Mouse (Mus musculus) liver, embryonic 14.5 days (tissue): ENCODE data around the gene Mettl5. TPM values are rescaled to one million over a fixed set of nuclear protein-coding genes. Genes with fewer than 3 reads are reported as not detected.
A peak's percentile ranks its signal among the peaks of the same experiment; 100 is the strongest.
"Not testable (repeated sequence)": the region's sequence is repeated elsewhere in the genome, so short reads cannot be mapped to it uniquely, and the experiment has no call there.

Source experiments
- ATAC-seq: fragments of 200-750 bp; cut with Nextera tagmentation; 2 replicates; pipeline ENCODE4 v1.8.0; 2017; ENCODE audit warnings: moderate number of reproducible peaks, mild to moderate bottlenecking, moderate library complexity; ENCODE audit not compliant: insufficient read depth
- DNase-seq, 3 experiments: peaks; one replicate each; pipeline ENCODE4 v3.0.0-alpha.2; 2012 to 2013; ENCODE audit warnings: low read depth in 3 of 3, low spot score in 3 of 3
- H3K27ac ChIP-seq: fragments of 300-500 bp; sonication (generic); 2 replicates; pipeline ENCODE4 v1.5.1; 2014; ENCODE audit warnings: moderate library complexity, mild to moderate bottlenecking, control low read depth, inconsistent platforms
- H3K27me3 ChIP-seq: fragments of 300-500 bp; sonication (generic); 2 replicates; pipeline ENCODE4 v1.6.1; 2014; ENCODE audit warnings: mild to moderate bottlenecking, low read length, moderate library complexity; ENCODE audit not compliant: control insufficient read depth, insufficient read depth
- H3K36me3 ChIP-seq: fragments of 300-500 bp; sonication (generic); replicated peaks from 2 replicates; pipeline ENCODE4 v1.6.1; 2014; ENCODE audit warnings: low read depth; ENCODE audit not compliant: control insufficient read depth, insufficient read depth
- H3K4me1 ChIP-seq, 2 experiments: fragments of 200-500 bp in 1 of 2; fragments of 300-500 bp in 1 of 2; sonication (generic) in 1 of 2; replicated peaks; 2 replicates each; pipeline ENCODE4 v1.6.1; 2012 to 2014; ENCODE audit warnings: antibody characterized with exemption in 1 of 2, inconsistent platforms in 1 of 2, low read length in 1 of 2; ENCODE audit not compliant: control insufficient read depth in 2 of 2, insufficient read depth in 2 of 2
- H3K4me2 ChIP-seq: fragments of 300-500 bp; sonication (generic); 2 replicates; pipeline ENCODE4 v1.6.1; 2014; ENCODE audit warnings: low read depth, mild to moderate bottlenecking, control low read depth, moderate library complexity
- H3K4me3 ChIP-seq, 2 experiments: fragments of 200-500 bp in 1 of 2; fragments of 300-500 bp in 1 of 2; sonication (generic) in 1 of 2; 2 replicates each; pipeline ENCODE4 v1.5.1; 2012 to 2014; ENCODE audit warnings: low read depth in 2 of 2, low read length in 2 of 2, mild to moderate bottlenecking in 2 of 2, control low read depth in 1 of 2, inconsistent platforms in 1 of 2, moderate library complexity in 1 of 2; ENCODE audit not compliant: insufficient read depth in 1 of 2
- H3K9ac ChIP-seq: fragments of 300-500 bp; sonication (generic); replicated peaks from 2 replicates; pipeline ENCODE4 v1.6.1; 2014; ENCODE audit warnings: mild to moderate bottlenecking, control low read depth, moderate library complexity
- H3K9me3 ChIP-seq: fragments of 300-500 bp; sonication (generic); 2 replicates; pipeline ENCODE4 v1.6.1; 2016; ENCODE audit warnings: low read length, mixed read lengths; ENCODE audit not compliant: control insufficient read depth
- CTCF ChIP-seq: IDR thresholded peaks from 2 replicates; pipeline ENCODE4 v1.5.1; 2016; ENCODE audit warnings: antibody characterized with exemption, low read depth, control low read depth
- EP300 ChIP-seq: IDR thresholded peaks from 2 replicates; pipeline ENCODE4 v1.6.1; 2016; ENCODE audit warnings: antibody characterized with exemption, low read depth
- WGBS: fragments of 180-500 bp; shearing (Covaris S2); extraction: QIAGEN DNeasy Blood & Tissue Kit; methylation state at CpG from one replicate; pipeline ENCODE4 v1.1.7; 2014; ENCODE audit not compliant: insufficient replicate concordance; 5-methylcytosine and 5-hydroxymethylcytosine counted together
- polyA plus RNA-seq, 2 experiments: library from polyadenylated mRNA; depleted of rRNA in 1 of 2; stranded (reverse) in 1 of 2; unstranded in 1 of 2; fragments of >200 nt; fragmentation: Nextera tagmentation in 1 of 2; extraction: Ambion mirVana in 1 of 2; gene quantifications; 2 replicates each; pipeline versions ENCODE4 v1.2.1 to v1.2.3; 2012 to 2014

The Mettl5 gene
- polyA plus RNA-seq (2012; rRNA removed) (5.7 and 9.4 TPM in 2 replicates), polyA plus RNA-seq (2014; fragmentation: Nextera tagmentation; extraction: Ambion mirVana) (33.2 and 35.4 TPM in 2 replicates)

DNA sequence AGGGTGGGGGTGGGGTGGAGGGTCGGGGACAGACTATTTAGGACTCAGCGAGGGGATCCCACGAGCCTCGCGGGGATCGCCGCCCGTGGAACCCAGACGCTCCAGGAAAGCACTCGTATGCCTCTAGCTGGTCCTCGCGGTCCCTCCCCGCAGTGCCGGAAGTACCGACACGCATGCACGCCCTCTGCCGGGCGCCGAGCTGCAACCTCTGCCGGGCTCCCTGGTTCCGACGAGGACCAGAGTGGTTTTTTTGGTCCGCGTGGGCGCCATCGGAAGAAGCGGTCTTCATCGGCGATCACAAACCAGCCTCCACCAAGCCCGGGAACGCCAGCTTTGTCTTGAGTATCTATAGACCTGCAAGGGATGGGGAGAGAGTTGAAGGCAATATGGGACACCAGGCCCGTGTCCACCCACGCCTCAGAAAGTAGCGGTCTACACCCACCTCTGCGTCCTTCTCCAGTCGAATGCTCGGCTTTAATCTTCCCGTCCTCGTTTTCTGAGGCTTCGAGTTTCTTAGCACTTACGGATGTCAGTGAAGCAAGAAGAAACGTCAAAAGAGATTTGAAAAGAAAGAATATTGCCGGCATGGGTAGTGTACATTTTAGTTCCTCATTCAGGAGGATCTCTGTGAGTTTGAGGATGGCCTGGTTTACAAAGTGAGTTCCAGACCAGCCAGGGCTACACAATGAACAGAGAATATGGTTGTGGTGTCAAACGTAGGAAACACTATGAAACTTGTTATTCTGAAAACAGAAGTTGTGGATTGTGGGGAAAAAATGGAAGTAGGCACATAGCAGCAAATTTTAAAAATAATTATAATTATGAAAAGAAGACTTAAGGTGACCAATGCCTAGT is at the start of gene Mettl5:
Mettl5 (minus strand) TSS at position 165 of the 855 bp plus-strand sequence.
- peak within 1 kb of the TSS; percentile 97 for H3K9ac ChIP-seq
- H3K27ac ChIP-seq, result peak within 1 kb of the TSS; percentile 73
- H3K4me3 ChIP-seq, result peak within 1 kb of the TSS; percentile 87 to 94
- 1% methylated on average over 45 of the region's 45 CpGs for WGBS
- ATAC-seq, result peak; percentile 98
- H3K9me3 ChIP-seq, result no peaks in the 10 kb centered on the region
- H3K4me1 ChIP-seq, result peaks cover 9% of the 10 kb centered on the region in 2 experiments
- peak within 1 kb of the TSS; percentile 83 for H3K4me2 ChIP-seq
- H3K36me3 ChIP-seq, result no peaks in the 10 kb centered on the region
- H3K27me3 ChIP-seq, result no peaks in the 10 kb centered on the region
- peak; percentile 71 to 78 (median 75) for DNase-seq
- TF ChIP-seq CTCF (peak; percentile 85), EP300 (no peak)

DNA sequence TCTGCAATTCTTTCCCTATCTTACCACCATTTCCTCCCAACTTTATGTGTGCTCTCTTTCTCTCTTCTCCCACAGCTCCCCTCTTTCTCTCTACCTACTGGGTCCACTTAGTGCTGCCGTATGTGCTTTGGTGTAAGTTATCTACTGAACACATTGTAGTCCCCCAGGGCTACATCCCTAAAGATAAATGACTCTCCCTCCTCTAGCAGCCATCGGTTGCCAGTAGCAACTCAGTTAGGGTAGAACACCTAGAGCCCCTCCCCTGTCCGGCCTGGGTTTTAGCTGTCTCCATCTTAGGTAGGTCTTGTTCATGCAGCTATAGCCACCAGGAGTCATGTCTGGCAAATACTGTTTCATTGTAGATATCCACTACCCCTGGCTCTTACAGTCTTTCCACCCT is 39.5 kb upstream of the Mettl5 start:
- no peaks in the 10 kb centered on the region for H3K9me3 ChIP-seq
- H3K9ac ChIP-seq, result no peak overlapping the region
- H3K27ac ChIP-seq, result no peak overlapping the region; the same call in 1 of the 2 replicates
- ATAC-seq (peak; percentile 93), DNase-seq (peak; percentile 57 to 63 (median 58))
- H3K27me3 ChIP-seq, result no peaks in the 10 kb centered on the region
- H3K4me3 ChIP-seq, result no peak overlapping the region
- TF ChIP-seq EP300 (peak; percentile 66; the same call in 1 of the 2 replicates), CTCF (no peak)
- peak overlapping the region; percentile 4; the same call in 1 of the 2 replicates for H3K4me2 ChIP-seq
- 32% methylated on average over 3 of the region's 3 CpGs for WGBS
- peaks cover 6 to 8% of the 10 kb centered on the region in 2 experiments; a peak in 3 of 4 replicates for H3K4me1 ChIP-seq
- H3K36me3 ChIP-seq, result peaks cover 4% of the 10 kb centered on the region

DNA sequence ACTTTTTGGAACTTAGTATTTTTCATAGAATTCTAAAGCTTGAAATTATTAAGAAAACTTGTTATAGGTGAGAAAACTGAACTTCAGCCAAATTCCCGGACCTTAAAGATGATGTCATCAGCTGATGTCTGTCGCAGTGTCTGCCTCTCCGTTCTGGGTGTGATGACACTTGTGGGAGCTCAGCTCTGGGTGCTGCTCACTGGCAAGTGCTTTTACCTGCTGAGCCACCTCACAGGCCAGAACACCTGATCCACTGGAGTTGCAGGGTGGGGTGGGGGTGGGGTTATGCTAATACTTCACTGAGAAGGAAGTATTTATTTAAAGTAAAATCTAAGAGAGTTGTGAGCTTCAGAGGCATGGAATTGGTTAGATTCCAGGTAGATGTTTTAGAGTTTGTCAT is 31.9 kb upstream of the Mettl5 start:
- Histone ChIP-seq H3K4me2 (no peak overlapping the region), H3K4me3 (no peak overlapping the region), H3K36me3 (peaks cover 13% of the 10 kb centered on the region), H3K9me3 (no peaks in the 10 kb centered on the region), H3K27me3 (no peaks in the 10 kb centered on the region), H3K4me1 (no peaks in the 10 kb centered on the region), H3K27ac (no peak overlapping the region), H3K9ac (no peak overlapping the region)
- 83% methylated on average over 3 of the region's 3 CpGs for WGBS
- ATAC-seq (no peak), DNase-seq (no peak)
- TF ChIP-seq CTCF (no peak), EP300 (no peak)

DNA sequence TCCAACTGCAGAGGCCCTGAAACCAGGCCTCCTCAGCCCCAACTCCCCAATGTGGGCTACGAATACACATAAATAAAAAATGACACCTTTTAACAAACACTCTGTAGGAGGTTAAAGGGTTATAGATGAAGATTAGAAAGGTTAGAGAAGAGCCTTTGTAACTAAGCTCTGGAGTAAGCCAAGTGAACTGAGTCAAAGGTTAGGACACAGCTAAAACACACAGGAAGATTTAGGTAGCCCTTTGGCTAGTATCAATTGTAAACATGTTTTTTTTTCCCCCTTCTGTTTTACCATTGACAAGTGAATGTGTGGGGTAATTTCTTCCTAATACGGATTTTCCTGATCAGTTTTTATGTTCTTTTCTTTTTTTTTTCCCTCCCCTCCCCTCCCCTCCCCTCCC is 27.4 kb upstream of the Mettl5 start:
- ATAC-seq, result no peak
- 63% methylated on average over 2 of the region's 2 CpGs for WGBS
- H3K9ac ChIP-seq, result no peak overlapping the region

DNA sequence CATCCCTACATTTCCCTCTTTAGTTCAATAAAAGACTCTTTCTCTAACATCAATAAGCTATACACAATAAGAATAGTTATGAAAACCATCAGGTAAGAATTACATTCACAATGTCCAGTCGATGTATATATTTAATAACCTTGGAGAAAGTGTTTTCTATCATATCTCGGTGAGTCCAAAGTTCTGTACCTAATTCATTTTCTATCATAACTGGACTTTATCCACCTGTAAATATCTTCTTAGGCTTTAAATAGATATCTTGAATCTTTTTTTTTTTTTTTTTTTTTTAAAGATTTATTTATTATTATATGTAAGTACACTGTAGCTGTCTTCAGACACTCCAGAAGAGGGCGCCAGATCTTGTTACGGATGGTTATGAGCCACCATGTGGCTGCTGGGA is 22.0 kb upstream of the Mettl5 start:
- DNase-seq, result not testable (repeated sequence)

More for the DNA sequence above, 27.4 kb upstream of the Mettl5 start:
- Histone ChIP-seq H3K36me3 (peaks cover 9% of the 10 kb centered on the region), H3K9me3 (no peaks in the 10 kb centered on the region), H3K4me2 (no peak overlapping the region), H3K4me3 (no peak overlapping the region), H3K27ac (no peak overlapping the region), H3K27me3 (no peaks in the 10 kb centered on the region), H3K4me1 (no peaks in the 10 kb centered on the region)
- no peak for TF ChIP-seq CTCF
- TF ChIP-seq EP300, result no peak
- no peak for DNase-seq

More for the DNA sequence above, 22.0 kb upstream of the Mettl5 start:
- H3K4me2 ChIP-seq, H3K4me3 ChIP-seq, H3K4me1 ChIP-seq, ATAC-seq, H3K9ac ChIP-seq, H3K9me3 ChIP-seq, H3K36me3 ChIP-seq, H3K27me3 ChIP-seq, H3K27ac ChIP-seq: not testable (repeated sequence)
- WGBS, result 77% methylated on average over 4 of the region's 4 CpGs
